Mouse (Mus musculus) neural tube, embryonic 11.5 days (tissue): Measurements from ENCODE around the gene Tmbim4. TPM values are rescaled to one million over a fixed set of nuclear protein-coding genes. Genes with fewer than 3 reads are reported as not detected.

ENCODE experiments used
- ATAC-seq: fragments of 200-750 bp; cut with Nextera tagmentation; 2 replicates; pipeline ENCODE4 v1.8.0; 2017; ENCODE audit warnings: moderate number of reproducible peaks, mild to moderate bottlenecking, moderate TSS enrichment, moderate library complexity; ENCODE audit not compliant: insufficient read depth, low FRiP score, low TSS enrichment
- DNase-seq: peaks from one replicate; pipeline ENCODE4 v3.0.0-alpha.2; 2015; ENCODE audit warnings: low spot score
- H3K27ac ChIP-seq: fragments of 300-500 bp; sonication (generic); 2 replicates; pipeline ENCODE4 v1.5.1; 2014; ENCODE audit warnings: low read depth, mild to moderate bottlenecking, low read length
- H3K27me3 ChIP-seq: fragments of 300-500 bp; sonication (generic); 2 replicates; pipeline ENCODE4 v1.6.1; 2014; ENCODE audit warnings: mild to moderate bottlenecking, low read length, mixed read lengths; ENCODE audit not compliant: control insufficient read depth, insufficient read depth
- H3K36me3 ChIP-seq: fragments of 300-500 bp; sonication (generic); 2 replicates; pipeline ENCODE4 v1.6.1; 2014; ENCODE audit warnings: mild to moderate bottlenecking, low read length, moderate library complexity, mixed read lengths; ENCODE audit not compliant: control insufficient read depth, insufficient read depth
- H3K4me1 ChIP-seq: fragments of 300-500 bp; sonication (generic); 2 replicates; pipeline ENCODE4 v1.6.1; 2014; ENCODE audit warnings: low read length, mixed read lengths; ENCODE audit not compliant: control insufficient read depth, insufficient read depth
- H3K4me2 ChIP-seq: fragments of 300-500 bp; sonication (generic); 2 replicates; pipeline ENCODE4 v1.6.1; 2014; ENCODE audit warnings: low read depth, mild to moderate bottlenecking, moderate library complexity
- H3K4me3 ChIP-seq: fragments of 300-500 bp; sonication (generic); 2 replicates; pipeline ENCODE4 v1.5.1; 2014; ENCODE audit warnings: low read depth, low read length
- H3K9ac ChIP-seq: fragments of 300-500 bp; sonication (generic); 2 replicates; pipeline ENCODE4 v1.6.1; 2014; ENCODE audit warnings: mild to moderate bottlenecking, low read length
- H3K9me3 ChIP-seq: fragments of 300-500 bp; sonication (generic); 2 replicates; pipeline ENCODE4 v1.6.1; 2016; ENCODE audit warnings: low read length; ENCODE audit not compliant: control insufficient read depth
- WGBS: fragments of 180-500 bp; shearing (Covaris S2); extraction: QIAGEN DNeasy Blood & Tissue Kit; methylation state at CpG from one replicate; pipeline ENCODE4 v1.1.7; 2014; 5-methylcytosine and 5-hydroxymethylcytosine counted together
- polyA plus RNA-seq: library from polyadenylated mRNA; unstranded; fragments of >200 nt; fragmentation: Nextera tagmentation; extraction: Ambion mirVana; gene quantifications from 2 replicates; pipeline ENCODE4 v1.2.1, GENCODE M21; 2014

Tmbim4 gene
- polyA plus RNA-seq, 1 experiment from 2014 or later, result 85.4 TPM

DNA sequence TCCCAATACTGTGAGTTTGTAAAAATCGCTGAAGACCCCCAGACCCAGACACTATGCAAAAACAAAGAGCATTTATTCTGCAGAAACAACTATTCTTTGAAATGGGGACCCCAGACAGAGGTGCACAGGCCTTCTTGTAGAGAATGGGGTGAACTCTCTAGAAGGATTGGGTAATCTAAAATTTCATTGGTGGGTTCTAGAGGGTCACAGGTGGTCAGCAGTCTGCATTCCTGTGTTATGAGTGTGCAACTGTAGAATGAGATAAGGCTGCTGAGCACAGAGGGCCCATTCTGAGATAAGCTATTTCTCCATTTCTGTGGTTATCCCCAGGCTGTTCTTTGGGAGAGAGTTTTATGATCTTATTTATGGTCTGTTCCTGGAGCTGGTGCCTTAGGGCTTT, 33.3 kb upstream of the Tmbim4 start:
- H3K27ac ChIP-seq, result no peak overlapping the region
- H3K9me3 ChIP-seq, result no peaks in the 10 kb centered on the region
- no peak for ATAC-seq
- no peak overlapping the region for H3K4me2 ChIP-seq
- no peaks in the 10 kb centered on the region for H3K36me3 ChIP-seq
- H3K4me1 ChIP-seq, result no peaks in the 10 kb centered on the region
- WGBS, result 78% methylated on average over 1 of the region's 1 CpGs
- no peak overlapping the region for H3K9ac ChIP-seq
- no peak for DNase-seq
- no peak overlapping the region for H3K4me3 ChIP-seq
- H3K27me3 ChIP-seq, result no peaks in the 10 kb centered on the region

- no peak overlapping the region for H3K4me2 ChIP-seq
- ATAC-seq (no peak), DNase-seq (no peak)
- H3K9me3 ChIP-seq, result no peaks in the 10 kb centered on the region; the same call in 1 of the 2 replicates
- no peak overlapping the region for H3K27ac ChIP-seq
- no peak overlapping the region for H3K4me3 ChIP-seq
- no peak overlapping the region for H3K9ac ChIP-seq
- 61% methylated on average over 10 of the region's 10 CpGs for WGBS
- H3K4me1 ChIP-seq, result no peaks in the 10 kb centered on the region
- H3K36me3 ChIP-seq, result no peaks in the 10 kb centered on the region
- no peaks in the 10 kb centered on the region for H3K27me3 ChIP-seq
These were observed 32.3 kb upstream of the Tmbim4 start for GRCm38 (mm10) chr10:120169064-120169463.

DNA sequence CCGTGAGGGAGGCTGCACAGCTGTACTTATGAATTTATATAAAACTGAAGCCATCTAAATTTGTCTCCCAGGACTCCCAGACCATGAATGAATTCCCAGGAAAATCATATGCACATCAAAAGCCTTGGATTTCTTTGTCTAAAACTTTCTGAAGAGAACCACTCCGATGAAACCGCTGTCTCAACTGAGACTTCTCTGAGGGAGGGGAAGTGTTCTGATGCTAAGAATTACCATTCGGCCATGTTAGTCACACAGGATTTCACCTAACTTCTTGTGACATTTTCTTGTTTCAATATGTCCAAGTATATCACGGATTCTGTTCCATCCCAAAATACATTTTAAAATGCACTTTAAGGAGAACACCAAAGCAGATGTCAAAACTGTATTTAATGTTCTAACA, 31.5 kb upstream of the Tmbim4 start:
- H3K4me2 ChIP-seq, result no peak overlapping the region
- 83% methylated on average over 5 of the region's 5 CpGs for WGBS
- H3K27me3 ChIP-seq, result no peaks in the 10 kb centered on the region
- H3K4me1 ChIP-seq, result no peaks in the 10 kb centered on the region
- H3K36me3 ChIP-seq, result no peaks in the 10 kb centered on the region
- no peak overlapping the region for H3K9ac ChIP-seq
- no peak overlapping the region for H3K4me3 ChIP-seq
- DNase-seq, result no peak
- no peak overlapping the region for H3K27ac ChIP-seq
- no peak for ATAC-seq
- H3K9me3 ChIP-seq, result no peaks in the 10 kb centered on the region; the same call in 1 of the 2 replicates

- H3K9me3 ChIP-seq, result no peaks in the 10 kb centered on the region; the same call in 1 of the 2 replicates
- no peak overlapping the region for H3K4me2 ChIP-seq
- DNase-seq (no peak), ATAC-seq (no peak)
- no peak overlapping the region for H3K9ac ChIP-seq
- H3K27me3 ChIP-seq, result no peaks in the 10 kb centered on the region
- WGBS, result 76% methylated on average over 4 of the region's 4 CpGs
- no peak overlapping the region for H3K4me3 ChIP-seq
- no peaks in the 10 kb centered on the region for H3K36me3 ChIP-seq
- no peak overlapping the region for H3K27ac ChIP-seq
- no peaks in the 10 kb centered on the region for H3K4me1 ChIP-seq
These were observed 31.1 kb upstream of the Tmbim4 start for GRCm38 (mm10) chr10:120170277-120170676.

GRCm38 (mm10) chr10:120171340-120171739, 30.1 kb upstream of the Tmbim4 start:
- H3K27ac ChIP-seq, result no peak overlapping the region
- H3K9ac ChIP-seq, result no peak overlapping the region
- no peaks in the 10 kb centered on the region; the same call in 1 of the 2 replicates for H3K9me3 ChIP-seq
- no peaks in the 10 kb centered on the region for H3K27me3 ChIP-seq
- H3K4me3 ChIP-seq, result no peak overlapping the region
- 41% methylated on average over 5 of the region's 5 CpGs for WGBS
- no peak overlapping the region for H3K4me2 ChIP-seq
- H3K4me1 ChIP-seq, result no peaks in the 10 kb centered on the region
- H3K36me3 ChIP-seq, result no peaks in the 10 kb centered on the region
- ATAC-seq (no peak), DNase-seq (no peak)

- Histone ChIP-seq H3K27ac (no peak overlapping the region), H3K4me1 (no peaks in the 10 kb centered on the region), H3K9ac (no peak overlapping the region), H3K9me3 (no peaks in the 10 kb centered on the region; the same call in 1 of the 2 replicates), H3K4me2 (no peak overlapping the region), H3K4me3 (no peak overlapping the region), H3K27me3 (no peaks in the 10 kb centered on the region), H3K36me3 (no peaks in the 10 kb centered on the region)
- DNase-seq (no peak), ATAC-seq (no peak)
- 90% methylated on average over 15 of the region's 15 CpGs for WGBS
These were observed 27.1 kb upstream of the Tmbim4 start for GRCm38 (mm10) chr10:120174192-120174705.

- H3K9me3 ChIP-seq, result no peaks in the 10 kb centered on the region
- no peak overlapping the region for H3K9ac ChIP-seq
- H3K4me2 ChIP-seq, result no peak overlapping the region
- no peaks in the 10 kb centered on the region for H3K36me3 ChIP-seq
- ATAC-seq, result no peak
- no peak overlapping the region for H3K27ac ChIP-seq
- WGBS, result 98% methylated on average over 1 of the region's 1 CpGs
- H3K4me3 ChIP-seq, result no peak overlapping the region
- DNase-seq, result no peak
- no peaks in the 10 kb centered on the region for H3K4me1 ChIP-seq
- H3K27me3 ChIP-seq, result no peaks in the 10 kb centered on the region
These were observed 18.5 kb upstream of the Tmbim4 start for GRCm38 (mm10) chr10:120182887-120183286.

DNA sequence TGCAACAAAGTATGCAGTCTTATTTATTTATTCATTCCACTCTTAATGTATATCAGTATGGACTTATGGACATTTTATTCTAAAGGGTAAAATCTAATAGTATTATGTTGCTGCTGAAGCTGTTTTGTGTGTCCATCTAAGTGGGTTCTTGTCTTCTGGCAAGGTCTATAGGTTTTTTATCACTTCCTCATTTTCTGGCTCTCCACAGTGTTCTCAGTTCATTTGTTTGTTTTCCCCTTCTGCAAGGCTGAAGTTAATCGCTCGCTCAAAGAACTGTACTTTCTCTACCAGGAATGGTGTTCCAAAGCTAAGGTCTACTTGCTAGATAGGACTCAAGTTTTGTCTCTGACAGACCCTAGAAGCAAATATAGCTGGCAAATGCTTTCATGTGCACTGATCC, 18.0 kb upstream of the Tmbim4 start:
- ATAC-seq (no peak), DNase-seq (no peak)
- no peak overlapping the region for H3K27ac ChIP-seq
- no peaks in the 10 kb centered on the region for H3K27me3 ChIP-seq
- no peaks in the 10 kb centered on the region for H3K9me3 ChIP-seq
- H3K9ac ChIP-seq, result no peak overlapping the region
- H3K36me3 ChIP-seq, result no peaks in the 10 kb centered on the region
- WGBS, result 93% methylated on average over 2 of the region's 2 CpGs
- H3K4me3 ChIP-seq, result no peak overlapping the region
- H3K4me2 ChIP-seq, result no peak overlapping the region
- no peaks in the 10 kb centered on the region for H3K4me1 ChIP-seq

- ATAC-seq (no peak), DNase-seq (no peak)
- Histone ChIP-seq H3K27me3 (no peaks in the 10 kb centered on the region), H3K9ac (no peak overlapping the region), H3K27ac (no peak overlapping the region), H3K36me3 (no peaks in the 10 kb centered on the region), H3K4me3 (no peak overlapping the region), H3K4me2 (no peak overlapping the region), H3K4me1 (no peaks in the 10 kb centered on the region), H3K9me3 (no peaks in the 10 kb centered on the region)
- WGBS, result 73% methylated on average over 2 of the region's 2 CpGs
These were observed 12.9 kb upstream of the Tmbim4 start for GRCm38 (mm10) chr10:120188513-120188912.
